Mouse (Mus musculus): ENCODE measurements around the gene Prrx1. TPM values are rescaled to one million over a fixed set of nuclear protein-coding genes. Genes with fewer than 3 reads are reported as not detected.

Prrx1 gene
- polyA plus RNA-seq, 1 experiment from 2014 or later: 20.7 TPM

GRCm38 (mm10) chr1:163280842-163281122 lies 32.7 kb downstream of the Prrx1 start:
- no peaks in the 10 kb centered on the region for H3K9me3 ChIP-seq
- ATAC-seq (ENCODE audit: low FRiP score, low read depth): no peak
- WGBS: 51% methylated on average over 2 of the region's 2 CpGs
- no peak overlapping the region for H3K4me3 ChIP-seq
- H3K36me3 ChIP-seq: no peaks in the 10 kb centered on the region
- H3K27ac ChIP-seq: no peak overlapping the region
- H3K27me3 ChIP-seq (replicated peaks): no peaks in the 10 kb centered on the region
- H3K9ac ChIP-seq: no peak overlapping the region
- no peaks in the 10 kb centered on the region for H3K4me1 ChIP-seq
- H3K4me2 ChIP-seq (replicated peaks): no peak overlapping the region

DNA sequence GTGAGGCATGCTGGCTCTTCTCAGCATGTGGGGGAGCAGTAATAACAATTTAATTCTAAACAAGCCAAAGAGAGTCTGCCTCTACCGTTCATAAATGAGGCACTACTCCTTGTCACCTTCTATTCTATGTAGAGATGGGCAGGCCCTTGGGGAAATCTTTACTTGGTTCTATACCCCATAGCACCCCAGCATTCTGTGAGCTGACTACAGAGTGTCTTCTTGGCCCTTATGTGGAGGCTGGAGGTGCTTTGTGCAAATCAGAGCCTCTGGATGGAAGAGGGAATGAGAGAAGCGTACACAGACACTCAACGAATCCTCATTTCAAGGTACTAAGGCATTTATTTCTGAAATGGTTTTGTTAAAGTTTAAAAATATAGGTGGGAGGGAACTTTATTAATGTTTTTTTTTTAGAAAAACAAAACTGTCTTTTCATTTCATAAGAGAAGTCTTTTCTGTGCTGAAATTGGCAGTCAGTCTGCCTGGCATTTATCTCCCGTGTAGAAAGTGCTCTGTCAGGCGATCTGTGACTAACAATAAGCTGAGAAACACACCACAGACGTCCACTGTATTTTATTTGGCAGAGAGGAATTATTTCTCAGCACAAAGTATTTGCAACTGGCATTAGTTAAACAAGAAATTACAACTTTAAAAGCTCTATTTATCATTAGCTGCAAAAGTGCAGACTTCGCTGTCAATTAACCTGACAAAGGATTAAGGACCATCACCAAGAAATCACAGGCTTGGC lies 33.2 kb downstream of the Prrx1 start:
- Histone ChIP-seq H3K4me2 (replicated peaks) (no peak overlapping the region), H3K27me3 (replicated peaks) (no peaks in the 10 kb centered on the region), H3K9ac (no peak overlapping the region), H3K4me3 (no peak overlapping the region), H3K36me3 (no peaks in the 10 kb centered on the region), H3K9me3 (no peaks in the 10 kb centered on the region), H3K27ac (no peak overlapping the region), H3K4me1 (no peaks in the 10 kb centered on the region)
- no peak for ATAC-seq (ENCODE audit: low FRiP score, low read depth)
- WGBS: 59% methylated on average over 7 of the region's 7 CpGs

DNA sequence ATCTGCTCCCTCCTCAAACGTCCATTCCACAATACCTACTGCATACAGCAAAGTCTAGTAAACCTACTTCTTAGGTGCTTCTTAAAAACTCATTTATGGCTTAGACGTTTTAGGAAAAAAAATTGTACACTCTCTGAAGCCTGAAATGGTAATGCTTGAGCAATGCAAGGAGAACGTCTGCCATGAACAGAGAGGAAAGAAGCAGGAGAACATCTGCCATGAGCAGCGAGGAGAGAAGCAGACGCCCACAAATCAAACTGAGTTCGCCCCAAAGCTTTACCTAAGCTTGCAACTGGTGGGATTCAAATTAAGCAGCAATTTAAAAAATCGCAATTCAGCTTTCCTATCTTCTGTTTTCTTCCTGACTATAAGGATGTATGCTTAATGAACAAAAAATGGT lies 36.4 kb downstream of the Prrx1 start:
- H3K4me2 ChIP-seq (replicated peaks): no peak overlapping the region
- H3K9ac ChIP-seq: no peak overlapping the region
- no peak overlapping the region for H3K4me3 ChIP-seq
- H3K4me1 ChIP-seq: no peaks in the 10 kb centered on the region
- H3K27me3 ChIP-seq (replicated peaks): no peaks in the 10 kb centered on the region
- ATAC-seq (ENCODE audit: low FRiP score, low read depth): no peak
- no peaks in the 10 kb centered on the region for H3K9me3 ChIP-seq
- H3K36me3 ChIP-seq: no peaks in the 10 kb centered on the region
- 85% methylated on average over 7 of the region's 7 CpGs for WGBS
- no peak overlapping the region for H3K27ac ChIP-seq

DNA sequence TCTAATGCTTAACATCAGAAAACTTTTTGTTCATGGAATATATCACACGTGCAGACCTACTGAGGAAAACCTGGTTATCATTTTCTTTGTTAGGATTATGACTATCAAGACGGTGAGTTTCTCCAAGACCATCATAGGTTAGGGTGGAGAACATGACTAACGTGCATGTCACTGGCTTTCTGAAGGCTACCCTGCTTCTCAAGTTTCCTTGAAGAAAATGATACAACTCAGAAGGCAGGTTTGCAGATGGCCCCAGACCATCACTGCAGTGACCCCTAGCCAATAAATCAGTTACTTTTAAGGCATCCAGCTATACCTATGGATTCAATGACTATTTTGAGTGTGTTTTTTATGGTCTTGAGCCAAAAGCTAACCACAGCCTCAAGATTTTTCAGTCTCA lies 38.6 kb downstream of the Prrx1 start:
- Histone ChIP-seq H3K4me2 (replicated peaks) (no peak overlapping the region), H3K27me3 (replicated peaks) (no peaks in the 10 kb centered on the region)
- 86% methylated on average over 3 of the region's 3 CpGs for WGBS

GRCm38 (mm10) chr1:163273132-163273531 lies 40.4 kb downstream of the Prrx1 start:
- Histone ChIP-seq H3K9me3 (no peaks in the 10 kb centered on the region), H3K4me2 (replicated peaks) (no peak overlapping the region), H3K4me3 (no peak overlapping the region), H3K4me1 (no peaks in the 10 kb centered on the region), H3K27ac (no peak overlapping the region), H3K9ac (no peak overlapping the region), H3K27me3 (replicated peaks) (no peaks in the 10 kb centered on the region), H3K36me3 (no peaks in the 10 kb centered on the region)
- 87% methylated on average over 3 of the region's 3 CpGs for WGBS
- ATAC-seq (ENCODE audit: low FRiP score, low read depth): no peak

More for the DNA sequence above, 38.6 kb downstream of the Prrx1 start:
- ATAC-seq (ENCODE audit: low FRiP score, low read depth): no peak
- H3K9me3 ChIP-seq: no peaks in the 10 kb centered on the region
- no peak overlapping the region for H3K27ac ChIP-seq
- H3K4me3 ChIP-seq: no peak overlapping the region
- no peak overlapping the region for H3K9ac ChIP-seq
- H3K4me1 ChIP-seq: no peaks in the 10 kb centered on the region
- H3K36me3 ChIP-seq: no peaks in the 10 kb centered on the region

GRCm38 (mm10) chr1:163266853-163267538 lies 46.5 kb downstream of the Prrx1 start:
- ATAC-seq (ENCODE audit: low FRiP score, low read depth): no peak
- Histone ChIP-seq H3K4me2 (replicated peaks) (no peak overlapping the region), H3K4me3 (no peak overlapping the region), H3K36me3 (no peaks in the 10 kb centered on the region), H3K9ac (no peak overlapping the region), H3K27me3 (replicated peaks) (no peaks in the 10 kb centered on the region), H3K27ac (no peak overlapping the region), H3K9me3 (no peaks in the 10 kb centered on the region), H3K4me1 (no peaks in the 10 kb centered on the region)
- WGBS: 94% methylated on average over 8 of the region's 8 CpGs

DNA sequence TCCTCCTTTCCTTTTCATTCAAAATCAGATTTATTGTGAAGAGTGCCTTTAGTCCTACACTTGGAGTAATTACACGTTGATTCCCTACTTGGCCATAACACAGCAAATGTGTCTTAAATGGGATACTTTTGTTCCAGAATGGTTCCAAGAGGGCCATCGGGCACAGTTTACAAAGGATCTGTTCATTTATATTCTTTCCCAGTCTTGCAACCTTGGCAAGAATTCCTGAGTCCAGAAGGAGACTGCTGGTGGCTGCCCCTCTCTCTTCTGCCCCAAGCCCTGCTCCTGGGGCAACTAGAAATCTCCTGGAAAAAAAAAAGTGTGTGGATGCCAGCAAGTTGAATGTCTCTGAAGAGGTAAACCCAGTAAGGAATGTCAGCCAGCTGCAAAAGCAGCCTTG lies 56.2 kb downstream of the Prrx1 start:
- Histone ChIP-seq H3K4me2 (replicated peaks) (no peak overlapping the region), H3K9me3 (no peaks in the 10 kb centered on the region), H3K27me3 (replicated peaks) (no peaks in the 10 kb centered on the region), H3K27ac (no peak overlapping the region), H3K36me3 (no peaks in the 10 kb centered on the region), H3K4me3 (no peak overlapping the region), H3K4me1 (no peaks in the 10 kb centered on the region), H3K9ac (no peak overlapping the region)
- WGBS: 45% methylated on average over 2 of the region's 2 CpGs
- no peak for ATAC-seq (ENCODE audit: low FRiP score, low read depth)

DNA sequence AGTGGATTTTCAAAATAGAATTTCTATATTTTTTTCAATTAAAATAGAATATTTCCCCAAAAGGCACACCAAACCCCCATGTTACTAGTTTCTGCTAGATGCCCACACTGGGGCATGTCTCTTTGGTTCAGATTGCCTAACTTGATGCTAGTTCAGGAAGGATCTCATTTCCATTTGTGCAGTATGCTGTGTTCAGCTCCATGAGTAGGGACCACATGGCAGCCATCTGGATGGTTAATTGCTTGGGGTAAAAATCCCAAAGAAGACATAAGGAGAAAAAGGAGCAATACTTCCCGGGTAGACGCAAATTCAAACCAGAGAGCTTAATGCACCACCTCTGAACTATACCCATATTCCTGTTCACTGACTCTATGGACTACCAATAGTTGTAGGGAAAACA lies 57.6 kb downstream of the Prrx1 start:
- 78% methylated on average over 2 of the region's 2 CpGs for WGBS
- Histone ChIP-seq H3K4me2 (replicated peaks) (no peak overlapping the region), H3K9me3 (no peaks in the 10 kb centered on the region), H3K4me1 (no peaks in the 10 kb centered on the region), H3K9ac (no peak overlapping the region), H3K36me3 (no peaks in the 10 kb centered on the region), H3K27ac (no peak overlapping the region), H3K27me3 (replicated peaks) (no peaks in the 10 kb centered on the region), H3K4me3 (no peak overlapping the region)
- ATAC-seq (ENCODE audit: low FRiP score, low read depth): no peak

- no peak for ATAC-seq (ENCODE audit: low FRiP score, low read depth)
- Histone ChIP-seq H3K4me3 (no peak overlapping the region), H3K27me3 (replicated peaks) (no peaks in the 10 kb centered on the region), H3K27ac (no peak overlapping the region), H3K4me2 (replicated peaks) (no peak overlapping the region), H3K36me3 (no peaks in the 10 kb centered on the region), H3K4me1 (no peaks in the 10 kb centered on the region), H3K9me3 (no peaks in the 10 kb centered on the region), H3K9ac (no peak overlapping the region)
- 85% methylated on average over 4 of the region's 4 CpGs for WGBS
Observed at GRCm38 (mm10) chr1:163252796-163253195, 60.7 kb downstream of the Prrx1 start.

DNA sequence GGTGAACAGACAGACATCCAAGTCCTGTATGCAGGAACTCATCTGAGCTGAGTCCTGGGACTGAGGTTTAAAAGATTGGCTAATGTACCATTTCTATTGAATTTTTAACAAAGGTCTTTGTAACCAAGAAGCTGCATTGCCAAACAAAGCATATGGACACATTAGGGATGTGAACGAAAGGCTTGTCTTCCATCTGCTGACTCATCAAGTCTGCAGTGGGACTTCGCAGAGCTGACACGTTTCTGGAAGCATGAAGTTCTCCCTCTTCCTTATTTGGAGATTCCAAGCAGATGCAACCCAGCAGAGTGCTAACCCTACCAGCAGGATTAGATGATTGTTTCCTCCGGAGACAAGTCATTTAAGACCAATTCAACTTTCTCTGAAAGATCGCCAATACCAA lies 61.2 kb downstream of the Prrx1 start:
- no peak overlapping the region for H3K4me3 ChIP-seq
- WGBS: 80% methylated on average over 5 of the region's 5 CpGs
- no peaks in the 10 kb centered on the region for H3K36me3 ChIP-seq
- no peaks in the 10 kb centered on the region for H3K4me1 ChIP-seq
- H3K9me3 ChIP-seq: no peaks in the 10 kb centered on the region
- H3K27ac ChIP-seq: no peak overlapping the region
- no peaks in the 10 kb centered on the region for H3K27me3 ChIP-seq (replicated peaks)
- no peak overlapping the region for H3K4me2 ChIP-seq (replicated peaks)
- no peak for ATAC-seq (ENCODE audit: low FRiP score, low read depth)
- H3K9ac ChIP-seq: no peak overlapping the region

GRCm38 (mm10) chr1:163251766-163252165 lies 61.7 kb downstream of the Prrx1 start:
- no peak overlapping the region for H3K4me3 ChIP-seq
- no peak overlapping the region for H3K9ac ChIP-seq
- H3K36me3 ChIP-seq: no peaks in the 10 kb centered on the region
- no peaks in the 10 kb centered on the region for H3K4me1 ChIP-seq
- 84% methylated on average over 1 of the region's 1 CpGs for WGBS
- ATAC-seq (ENCODE audit: low FRiP score, low read depth): no peak
- no peaks in the 10 kb centered on the region for H3K9me3 ChIP-seq
- no peaks in the 10 kb centered on the region for H3K27me3 ChIP-seq (replicated peaks)
- H3K27ac ChIP-seq: no peak overlapping the region
- H3K4me2 ChIP-seq (replicated peaks): no peak overlapping the region

- no peak for ATAC-seq (ENCODE audit: low FRiP score, low read depth)
- no peaks in the 10 kb centered on the region for H3K27me3 ChIP-seq (replicated peaks)
- H3K9ac ChIP-seq: no peak overlapping the region
- H3K4me2 ChIP-seq (replicated peaks): no peak overlapping the region
- no peaks in the 10 kb centered on the region for H3K4me1 ChIP-seq
- 65% methylated on average over 4 of the region's 4 CpGs for WGBS
- H3K36me3 ChIP-seq: no peaks in the 10 kb centered on the region
- H3K9me3 ChIP-seq: no peaks in the 10 kb centered on the region
- no peak overlapping the region for H3K27ac ChIP-seq
- H3K4me3 ChIP-seq: no peak overlapping the region
Observed at GRCm38 (mm10) chr1:163238950-163239349, 74.6 kb downstream of the Prrx1 start.

DNA sequence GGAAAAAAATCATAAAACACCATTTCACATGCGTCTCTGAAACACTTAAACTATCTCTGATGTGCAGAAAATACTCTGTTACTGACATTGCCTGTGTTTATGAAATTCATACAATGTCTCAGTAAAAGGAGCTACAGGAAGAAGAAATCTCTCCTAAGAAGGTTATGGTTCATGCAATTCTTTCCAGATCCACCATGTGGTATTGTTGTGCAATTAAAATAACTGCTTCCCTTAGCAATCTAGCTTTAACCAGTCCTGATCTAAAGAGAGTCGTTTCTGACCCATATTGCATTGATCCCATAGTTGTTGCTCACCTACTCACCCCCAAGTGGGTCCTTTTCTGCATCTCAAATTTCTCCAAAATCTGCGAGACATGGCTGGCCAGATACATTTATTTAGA lies 82.3 kb downstream of the Prrx1 start:
- H3K9me3 ChIP-seq: no peaks in the 10 kb centered on the region
- H3K27me3 ChIP-seq (replicated peaks): no peaks in the 10 kb centered on the region
- no peaks in the 10 kb centered on the region for H3K36me3 ChIP-seq
- no peak overlapping the region for H3K27ac ChIP-seq
- no peak overlapping the region for H3K4me2 ChIP-seq (replicated peaks)
- no peak overlapping the region for H3K4me3 ChIP-seq
- WGBS: 81% methylated on average over 3 of the region's 3 CpGs
- H3K4me1 ChIP-seq: no peaks in the 10 kb centered on the region
- H3K9ac ChIP-seq: no peak overlapping the region
- ATAC-seq (ENCODE audit: low FRiP score, low read depth): no peak

Data from neural tube, embryonic 12.5 days (tissue).